Mouse (Mus musculus) cortical plate, adult 2 months (tissue): Measurements from ENCODE around the gene Sf3a1. TPM values are rescaled to one million over a fixed set of nuclear protein-coding genes. Genes with fewer than 3 reads are reported as not detected.
"Not testable (repeated sequence)": the region's sequence is repeated elsewhere in the genome, so short reads cannot be mapped to it uniquely, and the experiment has no call there.

Experiments used
- H3K27ac ChIP-seq: fragments of 200-500 bp; 2 replicates; pipeline ENCODE4 v1.5.1; 2012; ENCODE audit warnings: low read length, control low read depth, inconsistent platforms; ENCODE audit not compliant: insufficient read depth
- H3K4me1 ChIP-seq: fragments of 200-500 bp; 2 replicates; pipeline ENCODE4 v1.6.1; 2011; ENCODE audit warnings: low read length; ENCODE audit not compliant: control insufficient read depth, insufficient read depth
- H3K4me3 ChIP-seq: fragments of 200-500 bp; 2 replicates; pipeline ENCODE4 v1.5.1; 2011; ENCODE audit warnings: mild to moderate bottlenecking, low read length, control low read depth; ENCODE audit not compliant: insufficient read depth
- CTCF ChIP-seq: fragments of 200-500 bp; IDR thresholded peaks from 2 replicates; pipeline ENCODE4 v1.5.1; 2011; ENCODE audit warnings: mild to moderate bottlenecking, control low read depth, low read length; ENCODE audit not compliant: insufficient read depth; ENCODE audit errors: extremely low read depth
- POLR2A ChIP-seq: fragments of 200-500 bp; IDR thresholded peaks from 2 replicates; pipeline ENCODE4 v1.6.1; 2011; ENCODE audit warnings: mild to moderate bottlenecking, low read length, control low read depth; ENCODE audit not compliant: insufficient read depth; ENCODE audit errors: extremely low read depth
- polyA plus RNA-seq: library from polyadenylated mRNA; depleted of rRNA; stranded (reverse); fragments of >200 nt; gene quantifications from 2 replicates; pipeline ENCODE4 v1.2.3, GENCODE M21; 2012; rRNA removed

The Sf3a1 gene
- 38.8 and 39.0 TPM in 2 replicates for polyA plus RNA-seq

DNA sequence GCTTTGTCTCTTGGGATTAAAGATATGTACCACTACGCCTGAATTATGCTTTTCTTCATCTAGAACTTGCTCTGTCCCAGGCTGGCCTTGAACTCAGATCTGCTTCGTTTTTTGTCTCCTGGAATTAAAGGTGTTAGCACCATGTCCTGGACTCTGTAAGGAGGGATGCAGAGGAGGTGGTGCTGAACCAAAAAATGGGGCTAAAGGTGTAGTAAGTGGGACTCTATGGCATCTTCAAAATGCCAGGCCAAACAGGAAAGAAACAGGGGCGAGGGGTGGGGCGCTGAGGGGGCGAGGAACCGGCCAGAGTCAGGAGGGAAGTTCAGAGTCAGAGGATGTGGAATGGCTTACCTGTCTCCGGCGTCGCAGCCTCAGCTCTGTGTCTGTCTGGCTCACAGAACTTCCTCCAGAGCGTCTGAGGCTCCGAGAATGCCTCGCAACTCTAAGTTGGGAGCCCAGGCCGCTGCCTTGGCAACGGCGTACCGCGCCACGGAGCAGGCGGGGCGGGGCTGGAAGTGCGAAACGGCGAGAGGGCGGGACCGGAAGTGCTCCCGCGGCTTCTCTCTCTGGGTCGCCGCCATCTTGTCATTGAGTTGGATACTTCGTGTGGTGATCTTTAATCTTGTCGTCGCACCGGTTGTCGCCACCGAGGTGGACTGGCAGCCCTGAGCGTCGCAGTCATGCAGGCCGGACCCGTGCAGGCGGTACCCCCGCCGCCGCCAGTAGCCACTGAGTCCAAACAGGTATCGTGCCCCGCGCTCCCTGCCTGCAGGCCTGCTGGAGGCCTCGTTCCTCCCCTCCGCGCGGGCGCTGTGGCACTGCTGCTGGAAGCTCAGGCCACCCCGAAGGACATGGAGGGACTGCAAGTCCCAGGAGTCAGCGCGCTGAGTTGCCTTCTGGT, at the start of gene Sf3a1, which contains the start of gene Ccdc157:
Gene Sf3a1 (plus strand): TSS at position 543 of the 901 bp plus-strand sequence.
Gene Ccdc157 (minus strand): TSS at position 486 of the 901 bp plus-strand sequence.
- H3K4me1 ChIP-seq = peaks cover 15% of the 10 kb centered on the region
- H3K4me3 ChIP-seq = peak within 1 kb of the TSS; percentile 71
- peak; percentile 86 for TF ChIP-seq POLR2A
- TF ChIP-seq CTCF = no peak
- H3K27ac ChIP-seq = peak within 1 kb of the TSS; percentile 93

DNA sequence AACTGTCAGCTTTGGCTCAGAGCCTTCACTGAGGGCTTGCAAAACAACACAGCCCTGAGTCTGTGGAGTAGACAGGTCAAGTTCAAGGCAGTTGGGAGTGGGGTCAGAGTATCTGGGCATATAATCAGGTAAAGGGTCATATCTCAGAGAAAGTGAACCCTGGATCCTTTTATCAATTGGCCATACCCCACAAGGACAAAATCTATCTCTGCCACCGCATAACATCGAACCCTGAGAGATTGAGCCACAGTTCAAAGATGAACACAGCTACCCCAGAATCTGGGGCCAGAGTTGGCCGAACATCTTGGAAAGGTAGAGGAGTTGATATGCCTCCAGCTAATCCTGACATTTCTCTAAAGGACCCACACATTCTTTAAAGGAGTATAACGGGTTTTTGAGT, 48.1 kb upstream of the Sf3a1 start:
- no peak for TF ChIP-seq POLR2A
- TF ChIP-seq CTCF = no peak
- Histone ChIP-seq H3K27ac (no peak overlapping the region), H3K4me1 (peaks cover 8% of the 10 kb centered on the region), H3K4me3 (no peak overlapping the region)

DNA sequence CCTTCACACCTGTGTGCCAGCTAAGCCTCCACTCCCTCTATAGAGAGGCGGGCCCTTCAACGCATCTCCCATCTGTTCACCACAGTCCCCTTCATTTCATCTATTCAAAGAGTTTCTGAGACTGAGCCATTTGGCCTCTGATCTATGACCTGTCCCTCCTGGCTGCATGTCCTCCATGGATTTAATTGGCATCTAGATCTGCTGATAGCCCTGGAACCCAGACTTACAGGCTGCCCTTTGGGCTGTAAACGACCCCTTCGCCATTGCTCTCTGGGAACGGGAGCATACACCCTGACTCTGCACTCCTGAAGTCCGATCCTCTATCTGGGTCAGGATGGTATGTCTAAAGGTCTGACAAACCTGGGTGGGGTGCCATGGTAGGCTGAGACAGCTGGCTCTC, 47.3 kb upstream of the Sf3a1 start:
- Histone ChIP-seq H3K27ac (no peak overlapping the region), H3K4me3 (no peak overlapping the region), H3K4me1 (peaks cover 7% of the 10 kb centered on the region)
- TF ChIP-seq POLR2A (no peak), CTCF (no peak)

DNA sequence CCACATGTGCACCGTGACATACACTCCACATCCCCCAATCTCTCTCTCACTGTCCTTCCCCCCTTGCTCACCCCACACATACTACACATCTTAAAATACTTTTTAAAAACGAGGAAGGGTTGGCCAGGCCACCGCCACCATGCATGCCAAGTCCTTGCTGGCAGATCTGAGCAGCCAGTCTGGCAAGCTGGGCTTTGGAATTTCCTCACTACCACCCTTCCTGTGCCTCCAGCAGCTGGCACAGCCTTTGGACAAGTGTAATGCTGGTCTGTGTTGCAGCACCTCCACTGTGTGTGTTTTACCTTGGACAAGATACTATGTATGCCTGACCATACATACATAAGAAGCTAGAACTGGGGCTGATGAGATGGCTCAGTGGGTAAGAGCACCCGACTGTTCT, 46.7 kb upstream of the Sf3a1 start:
- no peak for TF ChIP-seq POLR2A
- TF ChIP-seq CTCF = no peak
- Histone ChIP-seq H3K4me3 (no peak overlapping the region), H3K27ac (no peak overlapping the region), H3K4me1 (peaks cover 7% of the 10 kb centered on the region)

DNA sequence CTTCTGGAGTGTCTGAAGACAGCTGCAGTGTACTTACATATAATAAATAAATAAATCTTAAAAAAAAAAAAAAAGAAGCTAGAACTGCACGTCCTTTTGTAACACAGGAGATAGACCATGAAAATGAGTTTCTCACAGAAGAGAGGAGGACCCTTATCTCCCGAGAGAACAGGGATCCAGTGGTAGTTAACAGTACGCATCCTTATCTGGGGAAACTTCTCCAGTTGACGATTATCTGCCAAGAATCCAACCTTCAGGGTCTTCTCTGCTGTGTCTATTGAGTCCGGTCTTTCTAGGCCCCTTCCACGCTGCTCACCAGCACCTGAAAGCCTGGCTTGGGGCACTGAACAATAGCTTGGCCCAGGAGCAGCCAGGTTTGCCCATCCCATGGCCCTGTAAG, 46.2 kb upstream of the Sf3a1 start:
- H3K4me1 ChIP-seq = peaks cover 10% of the 10 kb centered on the region
- H3K4me3 ChIP-seq = no peak overlapping the region
- no peak overlapping the region for H3K27ac ChIP-seq
- no peak for TF ChIP-seq CTCF
- no peak for TF ChIP-seq POLR2A

DNA sequence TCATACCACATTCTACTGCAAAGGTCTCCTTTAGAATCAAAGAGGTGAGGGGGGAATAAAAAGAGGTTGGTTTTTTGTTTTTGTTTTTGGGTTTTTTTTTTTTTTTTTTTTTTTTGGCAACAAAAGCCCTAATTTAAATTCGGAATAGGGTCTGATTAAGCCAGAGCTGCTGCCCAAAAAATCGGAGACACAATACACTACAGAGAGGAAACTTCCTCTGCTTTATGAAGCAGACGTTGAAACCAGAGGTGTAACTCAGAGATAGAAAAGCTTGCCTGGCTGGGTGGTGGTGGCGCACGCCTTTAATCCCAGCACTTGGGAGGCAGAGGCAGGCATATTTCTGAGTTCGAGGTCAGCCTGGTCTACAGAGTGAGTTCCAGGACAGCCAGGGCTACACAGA, 45.6 kb upstream of the Sf3a1 start:
- H3K4me1 ChIP-seq = peaks cover 10% of the 10 kb centered on the region
- not testable (repeated sequence) for H3K27ac ChIP-seq, H3K4me3 ChIP-seq

DNA sequence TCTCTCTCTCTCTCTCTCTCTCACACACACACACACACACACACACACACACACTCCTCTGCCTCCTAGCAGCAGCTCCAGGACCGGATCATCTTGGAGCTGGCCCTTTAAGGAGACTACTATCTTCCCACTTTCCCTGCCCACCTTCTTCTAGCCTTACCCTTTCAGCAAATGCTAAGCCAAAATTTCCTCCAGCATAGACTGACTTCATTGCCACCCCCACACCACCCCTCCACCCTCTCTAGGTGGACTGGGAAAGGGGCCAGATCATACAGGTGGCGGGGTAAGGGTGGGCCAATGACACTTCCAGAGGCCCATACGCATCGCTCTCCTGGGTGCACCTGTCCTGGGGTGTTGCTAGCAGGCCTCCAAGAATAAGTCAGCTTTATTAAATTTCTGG, 44.7 kb upstream of the Sf3a1 start:
- Histone ChIP-seq H3K4me3 (no peak overlapping the region), H3K27ac (no peak overlapping the region)
- TF ChIP-seq POLR2A (no peak), CTCF (no peak)

DNA sequence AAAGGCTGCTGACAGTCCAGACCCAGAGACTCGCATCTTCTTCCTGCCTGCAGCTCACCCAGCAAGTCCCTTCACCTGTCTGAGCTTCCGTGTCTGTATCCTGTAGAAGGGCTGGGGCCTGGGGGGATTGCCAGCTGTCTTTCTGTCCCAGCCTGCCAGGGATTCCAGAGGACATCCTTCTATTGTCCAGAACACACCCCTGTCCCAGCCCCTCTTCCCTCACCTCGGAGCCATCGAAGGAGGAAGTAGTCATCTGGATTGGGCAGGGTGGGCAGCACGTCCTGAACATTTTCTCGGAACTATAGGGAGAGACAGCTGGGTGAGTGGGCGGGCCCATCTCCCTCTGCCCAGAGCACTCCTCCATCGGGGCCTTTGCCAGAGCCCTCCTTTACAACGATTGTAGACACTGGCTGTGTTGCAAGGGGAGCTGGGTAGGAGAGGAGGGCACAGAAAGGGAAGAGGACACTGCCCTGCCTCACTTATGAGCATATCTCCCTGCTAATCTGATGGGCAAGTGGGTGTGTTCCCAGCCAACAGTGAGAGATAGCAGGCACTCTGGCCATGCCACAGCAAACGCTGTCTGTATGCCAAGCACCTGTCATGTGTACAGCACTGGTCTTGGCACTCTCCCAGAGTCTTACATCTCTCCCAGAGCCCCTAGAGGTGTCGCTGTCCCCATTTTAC, 43.5 kb upstream of the Sf3a1 start:
- Histone ChIP-seq H3K4me3 (peak overlapping the region; percentile 87; the same call in 1 of the 2 replicates), H3K27ac (no peak overlapping the region), H3K4me1 (peaks cover 10% of the 10 kb centered on the region)
- TF ChIP-seq CTCF (no peak), POLR2A (no peak)

More for the DNA sequence above, 44.7 kb upstream of the Sf3a1 start:
- H3K4me1 ChIP-seq = peaks cover 10% of the 10 kb centered on the region

DNA sequence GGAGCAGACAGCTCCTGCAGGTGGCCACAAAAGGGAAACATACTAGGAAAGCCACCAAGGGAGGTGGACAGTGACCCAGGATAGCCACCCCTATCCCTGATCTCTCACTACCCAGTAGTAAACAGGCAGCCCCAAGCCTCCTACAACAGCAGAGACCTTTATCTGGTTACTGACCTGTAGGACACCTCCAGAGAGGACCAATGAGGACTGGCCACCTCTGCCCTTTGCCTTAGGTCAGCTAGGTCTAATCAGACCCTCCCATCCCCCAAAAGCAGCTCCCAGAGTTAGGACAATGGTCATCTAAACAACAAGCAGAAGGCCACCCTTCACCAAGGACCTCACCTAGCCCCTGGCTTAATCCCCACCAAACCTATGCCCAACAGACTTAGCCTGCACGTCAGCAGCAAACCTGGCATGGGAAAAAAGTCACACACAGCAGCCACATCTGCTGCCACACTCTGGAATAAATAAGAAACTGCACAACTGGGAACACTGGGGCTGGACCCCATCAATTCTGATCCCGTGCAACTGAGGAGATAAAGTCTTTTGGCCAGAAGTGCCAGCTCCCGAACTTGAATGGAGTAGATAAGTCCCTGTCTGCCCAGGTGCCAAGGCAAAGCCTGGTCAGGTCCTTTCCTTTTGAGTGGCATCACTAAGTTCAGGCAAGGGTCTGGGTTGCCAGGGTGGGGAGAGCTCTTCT, 42.6 kb upstream of the Sf3a1 start:
- 0 out of 2 replicates have a peak, but pooled peaks have one; percentile 10 for TF ChIP-seq CTCF
- no peak for TF ChIP-seq POLR2A
- H3K27ac ChIP-seq = 0 out of 2 replicates have a peak overlapping the region, but pooled peaks have one; percentile 87

More for the DNA sequence above, 42.6 kb upstream of the Sf3a1 start:
- Histone ChIP-seq H3K4me3 (peak overlapping the region; percentile 87), H3K4me1 (peaks cover 10% of the 10 kb centered on the region)
